Mouse (Mus musculus): ENCODE measurements around the gene Mid1. TPM values are rescaled to one million over a fixed set of nuclear protein-coding genes. Genes with fewer than 3 reads are reported as not detected.

Mid1 gene
- polyA plus RNA-seq, 1 experiment: 54.0 TPM

DNA sequence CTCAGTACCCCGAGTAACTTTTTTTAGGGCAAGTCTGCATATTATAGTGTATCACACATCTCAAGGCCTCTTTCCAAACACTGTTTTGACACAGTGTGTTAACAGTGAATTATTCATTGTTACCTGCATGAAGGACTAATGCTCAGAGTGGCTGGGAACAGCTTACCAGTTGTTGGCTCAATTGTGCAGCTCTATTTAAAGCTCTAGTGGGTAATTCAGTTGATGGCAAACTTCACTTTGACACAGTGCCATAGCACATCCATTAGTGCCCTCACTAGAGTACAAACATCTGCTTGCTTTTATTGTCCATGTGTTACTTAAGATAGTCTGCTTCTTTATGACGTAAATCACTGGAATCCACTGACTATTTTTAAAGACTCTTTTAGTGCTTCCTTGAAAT is 6.7 kb downstream of the Mid1 start:
- TF ChIP-seq MYOG (IDR thresholded peaks at IDR 0.05; ENCODE audit: control insufficient read depth in 1 of 3, insufficient read depth in 1 of 3, insufficient read length in 2 of 3, low read depth in 2 of 3): no peak
- no peak for TF ChIP-seq SRF (IDR thresholded peaks at IDR 0.05; ENCODE audit: control insufficient read depth, insufficient read length, low read depth)
- TF ChIP-seq TCF12 (IDR thresholded peaks at IDR 0.05; ENCODE audit: insufficient read depth, poor library complexity, severe bottlenecking): no peak
- TF ChIP-seq MAX (IDR thresholded peaks at IDR 0.05; ENCODE audit: low read depth): no peak
- TF ChIP-seq REST (IDR thresholded peaks at IDR 0.05; ENCODE audit: insufficient read depth, insufficient read length): no peak
- no peak for TF ChIP-seq TCF3 (IDR thresholded peaks at IDR 0.05; ENCODE audit: insufficient read length, low read depth)
- no peak for TF ChIP-seq POLR2AphosphoS2 (IDR thresholded peaks at IDR 0.05; ENCODE audit: insufficient read length, low read depth)
- no peak for TF ChIP-seq CEBPB (IDR thresholded peaks at IDR 0.05; ENCODE audit: insufficient read depth, poor library complexity, severe bottlenecking)
- no peak for TF ChIP-seq USF1 (IDR thresholded peaks at IDR 0.05; ENCODE audit: low read depth)
- TF ChIP-seq MYOD1 (IDR thresholded peaks at IDR 0.05; ENCODE audit: control insufficient read depth in 1 of 3, insufficient read length in 2 of 3, low read depth in 2 of 3): no peak
- TF ChIP-seq POLR2A (IDR thresholded peaks at IDR 0.05; ENCODE audit: insufficient read length, low read depth): no peak
- no peak for TF ChIP-seq E2F4 (IDR thresholded peaks at IDR 0.05; ENCODE audit: insufficient read depth)
- H3K79me2 ChIP-seq (ENCODE audit: control insufficient read depth, insufficient read depth): no peaks in the 10 kb centered on the region
- no peaks in the 10 kb centered on the region for H3K36me3 ChIP-seq (ENCODE audit: control insufficient read depth, insufficient read depth)
- H3K4me2 ChIP-seq (ENCODE audit: low read depth): no peak overlapping the region
- no peak overlapping the region for H3K4me3 ChIP-seq
- no peaks in the 10 kb centered on the region for H3K27me3 ChIP-seq (ENCODE audit: control insufficient read depth, insufficient read depth, insufficient read length)
- no peak overlapping the region for H3ac ChIP-seq (ENCODE audit: control insufficient read depth, insufficient read length)

DNA sequence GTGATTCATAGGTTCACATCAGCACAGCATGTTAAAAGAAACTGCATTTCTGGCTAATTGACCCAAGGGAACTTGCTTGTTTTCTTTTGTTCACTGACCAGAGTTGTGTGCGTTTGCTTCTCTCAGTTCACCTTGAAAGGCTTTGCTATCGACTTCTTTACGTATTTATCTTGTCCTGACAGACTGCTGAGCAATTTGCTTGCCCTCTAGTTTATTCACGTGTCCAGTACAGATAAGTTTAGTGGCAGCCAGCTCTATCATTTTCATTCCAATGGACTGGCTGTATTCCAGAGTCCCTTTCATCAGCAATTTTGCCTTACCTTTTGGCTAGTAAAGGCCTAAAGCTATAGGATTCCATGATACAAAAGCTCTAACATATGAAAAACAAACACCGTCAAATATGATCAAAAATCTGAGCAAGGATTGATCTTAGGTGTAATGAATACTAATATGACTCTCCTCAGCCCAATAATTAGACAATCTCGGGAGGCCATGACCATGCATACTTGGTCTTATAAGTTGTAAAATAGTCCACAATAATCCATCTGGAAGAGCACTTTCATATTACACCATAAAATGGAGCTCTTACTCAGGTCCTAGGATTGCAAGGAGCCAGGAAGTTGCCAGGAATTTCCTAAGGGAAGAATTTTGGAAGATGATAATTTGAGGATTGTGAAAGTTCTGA is 7.4 kb downstream of the Mid1 start:
- no peak for TF ChIP-seq POLR2A (IDR thresholded peaks at IDR 0.05; ENCODE audit: insufficient read length, low read depth)
- no peaks in the 10 kb centered on the region for H3K79me2 ChIP-seq (ENCODE audit: control insufficient read depth, insufficient read depth)
- H3K36me3 ChIP-seq (ENCODE audit: control insufficient read depth, insufficient read depth): no peaks in the 10 kb centered on the region
- H3ac ChIP-seq (ENCODE audit: control insufficient read depth, insufficient read length): no peak overlapping the region
- H3K27me3 ChIP-seq (ENCODE audit: control insufficient read depth, insufficient read depth, insufficient read length): no peaks in the 10 kb centered on the region
- H3K4me2 ChIP-seq (ENCODE audit: low read depth): no peak overlapping the region
- no peak overlapping the region for H3K4me3 ChIP-seq

DNA sequence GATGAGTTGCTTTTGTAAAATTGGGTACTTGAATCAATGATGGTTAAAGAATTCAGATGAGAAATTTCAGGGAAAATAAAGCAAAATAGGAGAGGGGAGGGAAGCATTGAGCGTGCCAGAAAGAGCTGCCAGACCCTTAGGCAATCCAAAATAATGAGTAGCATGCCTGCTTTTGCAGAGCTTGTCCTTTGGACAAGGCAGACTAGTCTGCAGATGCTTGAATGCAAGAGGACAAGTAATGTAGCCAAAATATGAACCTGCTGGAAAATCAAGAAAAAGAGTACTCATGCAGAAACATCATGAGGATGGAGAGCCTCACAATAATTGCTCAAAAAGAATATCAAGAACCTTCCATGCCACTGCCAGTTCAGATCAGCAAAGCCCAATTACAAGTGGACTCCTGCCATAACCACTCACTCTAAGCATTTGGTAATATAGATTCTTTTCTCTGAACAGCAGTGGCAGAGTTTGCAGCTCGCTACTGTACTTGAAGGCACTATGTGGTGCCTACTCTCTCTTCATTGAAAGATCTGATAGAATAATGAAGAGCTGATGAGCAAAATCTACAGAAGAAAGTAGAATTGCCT is 19.1 kb downstream of the Mid1 start:
- TF ChIP-seq TCF12 (IDR thresholded peaks at IDR 0.05; ENCODE audit: insufficient read depth, poor library complexity, severe bottlenecking) (no peak), SRF (IDR thresholded peaks at IDR 0.05; ENCODE audit: control insufficient read depth, insufficient read length, low read depth) (no peak), E2F4 (IDR thresholded peaks at IDR 0.05; ENCODE audit: insufficient read depth) (no peak), MYOD1 (IDR thresholded peaks at IDR 0.05; ENCODE audit: control insufficient read depth in 1 of 3, insufficient read length in 2 of 3, low read depth in 2 of 3) (no peak), USF1 (IDR thresholded peaks at IDR 0.05; ENCODE audit: low read depth) (no peak), MAX (IDR thresholded peaks at IDR 0.05; ENCODE audit: low read depth) (no peak), REST (IDR thresholded peaks at IDR 0.05; ENCODE audit: insufficient read depth, insufficient read length) (no peak), CEBPB (IDR thresholded peaks at IDR 0.05; ENCODE audit: insufficient read depth, poor library complexity, severe bottlenecking) (no peak), MYOG (IDR thresholded peaks at IDR 0.05; ENCODE audit: control insufficient read depth in 1 of 3, insufficient read depth in 1 of 3, insufficient read length in 2 of 3, low read depth in 2 of 3) (no peak), POLR2AphosphoS2 (IDR thresholded peaks at IDR 0.05; ENCODE audit: insufficient read length, low read depth) (no peak), TCF3 (IDR thresholded peaks at IDR 0.05; ENCODE audit: insufficient read length, low read depth) (no peak)
- H3K36me3 ChIP-seq (ENCODE audit: control insufficient read depth, insufficient read depth): no peaks in the 10 kb centered on the region
- no peak overlapping the region for H3K4me2 ChIP-seq (ENCODE audit: low read depth)
- H3ac ChIP-seq (ENCODE audit: control insufficient read depth, insufficient read length): no peak overlapping the region
- H3K79me2 ChIP-seq (ENCODE audit: control insufficient read depth, insufficient read depth): no peaks in the 10 kb centered on the region
- H3K27me3 ChIP-seq (ENCODE audit: control insufficient read depth, insufficient read depth, insufficient read length): no peaks in the 10 kb centered on the region
- no peak overlapping the region for H3K4me3 ChIP-seq

DNA sequence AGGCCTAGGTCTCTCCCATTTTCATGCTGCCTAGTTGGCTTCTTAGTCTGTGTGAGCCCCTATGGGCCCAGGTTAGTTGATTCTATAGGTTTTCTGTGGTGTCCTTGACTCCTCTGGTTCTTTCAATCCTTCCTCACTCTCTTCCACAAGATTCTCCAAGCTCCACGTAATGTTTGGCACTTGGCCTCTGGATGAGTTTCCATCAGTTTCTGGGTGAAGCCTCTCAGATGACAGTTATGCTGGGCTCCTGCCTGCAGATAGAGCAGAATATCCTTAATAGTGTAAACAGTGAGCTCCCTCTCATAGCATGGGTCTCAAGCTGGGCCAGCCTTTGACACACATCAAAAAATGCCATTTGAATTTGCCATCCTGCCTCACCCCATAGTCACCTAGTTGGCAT is 38.5 kb downstream of the Mid1 start:
- TF ChIP-seq POLR2AphosphoS2 (IDR thresholded peaks at IDR 0.05; ENCODE audit: insufficient read length, low read depth) (no peak), CEBPB (IDR thresholded peaks at IDR 0.05; ENCODE audit: insufficient read depth, poor library complexity, severe bottlenecking) (no peak), MYOG (IDR thresholded peaks at IDR 0.05; ENCODE audit: control insufficient read depth in 1 of 3, insufficient read depth in 1 of 3, insufficient read length in 2 of 3, low read depth in 2 of 3) (no peak), SRF (IDR thresholded peaks at IDR 0.05; ENCODE audit: control insufficient read depth, insufficient read length, low read depth) (no peak), POLR2A (IDR thresholded peaks at IDR 0.05; ENCODE audit: insufficient read length, low read depth) (no peak)
- no peak overlapping the region for H3K4me3 ChIP-seq
- H3K79me2 ChIP-seq (ENCODE audit: control insufficient read depth, insufficient read depth): no peaks in the 10 kb centered on the region
- no peak overlapping the region for H3ac ChIP-seq (ENCODE audit: control insufficient read depth, insufficient read length)
- no peaks in the 10 kb centered on the region for H3K36me3 ChIP-seq (ENCODE audit: control insufficient read depth, insufficient read depth)
- no peaks in the 10 kb centered on the region for H3K27me3 ChIP-seq (ENCODE audit: control insufficient read depth, insufficient read depth, insufficient read length)
- H3K4me2 ChIP-seq (ENCODE audit: low read depth): no peak overlapping the region

DNA sequence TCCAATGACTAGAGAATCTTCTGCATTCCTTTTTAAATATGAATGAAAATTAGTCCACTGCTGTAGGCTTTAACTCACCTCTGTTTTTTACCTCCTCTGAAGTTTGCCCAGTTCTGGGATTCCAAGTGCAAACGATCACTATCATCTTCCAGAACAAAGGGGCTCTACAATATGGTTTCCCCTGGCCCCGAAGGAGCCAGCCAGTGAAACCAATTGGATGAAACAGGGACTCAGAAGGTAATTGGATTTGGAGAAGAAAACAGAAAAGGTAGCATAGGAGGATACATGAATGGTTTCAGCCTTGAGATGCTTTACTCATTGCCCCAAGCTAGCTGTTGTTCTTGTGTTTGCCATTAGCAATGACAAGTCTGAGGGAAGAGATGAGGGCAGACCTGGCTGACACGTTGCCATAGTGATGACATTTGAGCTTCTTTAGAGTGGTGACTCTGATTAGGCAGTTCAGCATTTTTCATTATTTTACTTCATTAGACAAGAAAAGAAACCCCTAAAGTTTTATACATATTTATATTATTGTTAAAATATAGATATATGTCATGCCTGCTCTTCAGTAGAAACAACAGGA is 50.5 kb downstream of the Mid1 start:
- H3K4me3 ChIP-seq: no peak overlapping the region
- no peak overlapping the region for H3ac ChIP-seq (ENCODE audit: control insufficient read depth, insufficient read length)
- H3K79me2 ChIP-seq (ENCODE audit: control insufficient read depth, insufficient read depth): no peaks in the 10 kb centered on the region
- H3K36me3 ChIP-seq (ENCODE audit: control insufficient read depth, insufficient read depth): no peaks in the 10 kb centered on the region
- no peaks in the 10 kb centered on the region for H3K27me3 ChIP-seq (ENCODE audit: control insufficient read depth, insufficient read depth, insufficient read length)
- no peak overlapping the region for H3K4me2 ChIP-seq (ENCODE audit: low read depth)
- TF ChIP-seq MYOG (IDR thresholded peaks at IDR 0.05; ENCODE audit: control insufficient read depth in 1 of 3, insufficient read depth in 1 of 3, insufficient read length in 2 of 3, low read depth in 2 of 3): no peak
- TF ChIP-seq MAX (IDR thresholded peaks at IDR 0.05; ENCODE audit: low read depth): no peak
- no peak for TF ChIP-seq USF1 (IDR thresholded peaks at IDR 0.05; ENCODE audit: low read depth)
- no peak for TF ChIP-seq E2F4 (IDR thresholded peaks at IDR 0.05; ENCODE audit: insufficient read depth)
- no peak for TF ChIP-seq TCF3 (IDR thresholded peaks at IDR 0.05; ENCODE audit: insufficient read length, low read depth)
- no peak for TF ChIP-seq POLR2AphosphoS2 (IDR thresholded peaks at IDR 0.05; ENCODE audit: insufficient read length, low read depth)
- no peak for TF ChIP-seq CEBPB (IDR thresholded peaks at IDR 0.05; ENCODE audit: insufficient read depth, poor library complexity, severe bottlenecking)
- TF ChIP-seq REST (IDR thresholded peaks at IDR 0.05; ENCODE audit: insufficient read depth, insufficient read length): no peak
- TF ChIP-seq SRF (IDR thresholded peaks at IDR 0.05; ENCODE audit: control insufficient read depth, insufficient read length, low read depth): no peak
- no peak for TF ChIP-seq MYOD1 (IDR thresholded peaks at IDR 0.05; ENCODE audit: control insufficient read depth in 1 of 3, insufficient read length in 2 of 3, low read depth in 2 of 3)
- no peak for TF ChIP-seq TCF12 (IDR thresholded peaks at IDR 0.05; ENCODE audit: insufficient read depth, poor library complexity, severe bottlenecking)
- no peak for TF ChIP-seq POLR2A (IDR thresholded peaks at IDR 0.05; ENCODE audit: insufficient read length, low read depth)

Measured in myocyte (in vitro differentiated cells).